Mouse (Mus musculus): ENCODE results near the gene Topbp1. TPM values are rescaled to one million over a fixed set of nuclear protein-coding genes. Genes with fewer than 3 reads are reported as not detected.
A peak's percentile ranks its signal among the peaks of the same experiment; 100 is the strongest.

Gene Topbp1
- polyA plus RNA-seq, 1 experiment, result 13.7 TPM

DNA sequence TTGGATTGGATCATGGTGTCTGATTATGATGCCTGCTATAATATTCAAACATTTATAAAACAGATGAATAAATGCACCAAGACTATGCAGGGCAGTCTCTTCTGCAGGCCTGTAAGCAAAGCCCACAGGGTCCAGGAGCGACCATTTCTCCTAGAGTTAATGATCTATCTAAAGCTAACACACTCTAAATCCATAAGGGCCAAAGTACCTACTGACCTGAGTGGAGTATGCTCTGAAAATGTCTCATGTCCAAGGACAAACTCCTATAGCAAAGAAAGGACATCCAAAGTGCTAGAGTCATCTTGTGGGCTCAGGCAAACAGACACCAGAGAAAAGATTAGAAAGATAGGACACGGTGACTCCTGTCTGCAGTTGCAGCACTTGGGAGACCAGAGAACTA, 10.5 kb upstream of the Topbp1 start:
- no peaks in the 10 kb centered on the region for H3K27me3 ChIP-seq (replicated peaks)
- no peak for TF ChIP-seq GATA1 (IDR thresholded peaks at IDR 0.05; ENCODE audit: borderline replicate concordance, low read length)
- TF ChIP-seq FLI1 (IDR thresholded peaks at IDR 0.05; ENCODE audit: low read length), result no peak

DNA sequence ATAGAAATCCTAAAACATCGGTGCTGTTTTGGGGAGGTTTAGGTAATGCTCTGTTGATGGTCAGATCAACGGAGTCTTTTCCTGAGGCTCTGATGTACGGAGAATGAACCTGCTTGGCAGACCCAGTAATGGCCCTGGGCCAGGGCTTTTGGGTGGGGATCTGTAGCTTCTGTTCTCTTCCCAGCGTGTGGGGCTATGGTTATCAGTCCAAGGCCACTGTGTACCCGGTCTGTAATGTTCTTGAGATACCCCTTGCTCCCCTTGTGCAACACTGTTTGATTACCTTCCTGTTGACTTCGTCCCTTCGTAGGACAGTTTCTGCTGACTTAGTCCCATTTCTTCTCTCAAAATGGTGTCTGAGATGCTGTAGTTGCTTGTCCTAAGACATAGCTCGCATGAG, 3.9 kb upstream of the Topbp1 start:
- no peaks in the 10 kb centered on the region; the same call in none of the 2 replicates for H3K4me1 ChIP-seq
- no peaks in the 10 kb centered on the region for H3K36me3 ChIP-seq (replicated peaks; ENCODE audit: low read length)
- no peaks in the 10 kb centered on the region for H3K9me3 ChIP-seq
- TF ChIP-seq FLI1 (IDR thresholded peaks at IDR 0.05; ENCODE audit: low read length), result no peak
- no peak for TF ChIP-seq GATA1 (IDR thresholded peaks at IDR 0.05; ENCODE audit: borderline replicate concordance, low read length)
- no peak overlapping the region for H3K4me3 ChIP-seq (replicated peaks)
- H3K27me3 ChIP-seq (replicated peaks), result peaks cover 2% of the 10 kb centered on the region

More for the DNA sequence above, 10.5 kb upstream of the Topbp1 start:
- Histone ChIP-seq H3K36me3 (replicated peaks; ENCODE audit: low read length) (no peaks in the 10 kb centered on the region), H3K4me1 (no peaks in the 10 kb centered on the region), H3K4me3 (replicated peaks) (no peak overlapping the region), H3K9me3 (no peaks in the 10 kb centered on the region)

- Histone ChIP-seq H3K27me3 (replicated peaks) (peaks cover 2% of the 10 kb centered on the region), H3K36me3 (replicated peaks; ENCODE audit: low read length) (peaks cover 3% of the 10 kb centered on the region), H3K4me1 (peaks cover 10% of the 10 kb centered on the region), H3K9me3 (no peaks in the 10 kb centered on the region), H3K4me3 (replicated peaks) (no peak overlapping the region)
- TF ChIP-seq GATA1 (IDR thresholded peaks at IDR 0.05; ENCODE audit: borderline replicate concordance, low read length), result no peak
- TF ChIP-seq FLI1 (IDR thresholded peaks at IDR 0.05; ENCODE audit: low read length), result no peak
These were observed 2.8 kb upstream of the Topbp1 start for GRCm38 (mm10) chr9:103302239-103302638.

DNA sequence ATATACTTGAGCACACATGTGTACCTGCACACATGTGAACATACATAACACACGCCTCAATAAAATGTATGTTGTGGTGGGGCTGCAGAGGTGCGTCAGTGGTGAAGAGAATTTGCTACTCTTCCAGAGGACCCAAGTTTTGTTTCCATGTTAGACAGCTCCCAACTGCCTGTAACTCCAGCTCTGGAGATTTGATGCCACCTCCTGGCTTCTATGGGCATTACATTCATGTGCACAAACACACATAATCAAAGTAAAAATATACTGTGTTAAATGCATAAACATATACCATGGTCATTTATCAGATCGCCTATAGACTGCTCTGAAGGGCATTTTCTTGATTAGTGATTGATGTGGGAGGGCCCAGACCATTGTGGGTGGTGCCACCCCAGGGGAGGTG, 2.3 kb upstream of the Topbp1 start:
- TF ChIP-seq GATA1 (IDR thresholded peaks at IDR 0.05; ENCODE audit: borderline replicate concordance, low read length), result no peak
- peaks cover 8% of the 10 kb centered on the region for H3K36me3 ChIP-seq (replicated peaks; ENCODE audit: low read length)
- H3K27me3 ChIP-seq (replicated peaks), result peaks cover 2% of the 10 kb centered on the region
- peaks cover 14% of the 10 kb centered on the region for H3K4me1 ChIP-seq
- no peak overlapping the region for H3K4me3 ChIP-seq (replicated peaks)
- no peaks in the 10 kb centered on the region for H3K9me3 ChIP-seq

DNA sequence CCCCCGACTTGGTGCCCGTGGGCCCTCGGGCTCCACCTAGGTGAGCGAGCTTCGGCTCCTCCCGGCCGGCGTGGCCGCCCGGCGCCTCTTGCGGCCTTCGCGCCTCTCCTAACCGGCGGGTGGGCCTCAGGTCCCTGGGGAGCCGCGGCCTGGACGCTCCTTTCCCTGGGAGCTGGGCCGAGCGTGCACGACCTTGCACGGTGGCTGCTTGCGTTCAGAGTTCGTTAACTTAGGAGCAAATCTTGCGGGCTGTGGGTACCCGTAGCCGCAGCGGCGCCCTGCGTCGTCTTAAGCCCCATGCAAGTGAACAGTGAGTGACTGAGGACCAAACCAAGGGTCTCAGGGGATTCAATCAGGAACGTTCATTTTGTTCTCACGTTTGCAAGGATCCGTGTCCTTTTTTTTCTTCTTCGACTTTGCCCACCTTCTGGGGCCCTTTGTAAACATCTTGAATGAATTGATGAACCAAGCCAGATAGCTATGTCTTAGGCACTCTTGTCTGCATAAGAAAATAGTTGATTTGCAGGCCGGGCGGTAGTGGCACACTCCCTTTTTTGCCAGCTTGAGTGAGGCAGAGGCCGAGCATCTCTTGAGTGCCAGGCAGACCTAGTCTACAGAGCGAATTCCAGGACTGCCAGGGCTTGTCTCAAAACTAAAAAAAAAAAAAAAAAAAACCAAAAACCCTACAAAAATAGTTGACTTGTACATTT, 472 bp downstream of the Topbp1 start:
- peaks cover 36% of the 10 kb centered on the region for H3K36me3 ChIP-seq (replicated peaks; ENCODE audit: low read length)
- H3K9me3 ChIP-seq, result no peaks in the 10 kb centered on the region
- TF ChIP-seq GATA1 (IDR thresholded peaks at IDR 0.05; ENCODE audit: borderline replicate concordance, low read length) (no peak), FLI1 (IDR thresholded peaks at IDR 0.05; ENCODE audit: low read length) (no peak)
- peak overlapping the region; percentile 97 for H3K4me3 ChIP-seq (replicated peaks)
- H3K27me3 ChIP-seq (replicated peaks), result peaks cover 2% of the 10 kb centered on the region
- peaks cover 18% of the 10 kb centered on the region for H3K4me1 ChIP-seq

- Histone ChIP-seq H3K27me3 (replicated peaks) (no peaks in the 10 kb centered on the region), H3K9me3 (no peaks in the 10 kb centered on the region), H3K4me1 (peaks cover 21% of the 10 kb centered on the region), H3K36me3 (replicated peaks; ENCODE audit: low read length) (peaks cover 75% of the 10 kb centered on the region), H3K4me3 (replicated peaks) (no peak overlapping the region)
- TF ChIP-seq FLI1 (IDR thresholded peaks at IDR 0.05; ENCODE audit: low read length) (no peak), GATA1 (IDR thresholded peaks at IDR 0.05; ENCODE audit: borderline replicate concordance, low read length) (no peak)
These were observed 4.8 kb downstream of the Topbp1 start for GRCm38 (mm10) chr9:103309832-103310231.

GRCm38 (mm10) chr9:103324678-103325077, 19.7 kb downstream of the Topbp1 start:
- no peak for TF ChIP-seq FLI1 (IDR thresholded peaks at IDR 0.05; ENCODE audit: low read length)
- TF ChIP-seq GATA1 (IDR thresholded peaks at IDR 0.05; ENCODE audit: borderline replicate concordance, low read length), result no peak
- Histone ChIP-seq H3K9me3 (peaks cover 14% of the 10 kb centered on the region), H3K36me3 (replicated peaks; ENCODE audit: low read length) (peaks cover 97% of the 10 kb centered on the region), H3K27me3 (replicated peaks) (no peaks in the 10 kb centered on the region), H3K4me1 (peaks cover 7% of the 10 kb centered on the region), H3K4me3 (replicated peaks) (no peak overlapping the region)

- peaks cover 11% of the 10 kb centered on the region for H3K4me1 ChIP-seq
- H3K27me3 ChIP-seq (replicated peaks), result no peaks in the 10 kb centered on the region
- peaks cover 96% of the 10 kb centered on the region for H3K36me3 ChIP-seq (replicated peaks; ENCODE audit: low read length)
- TF ChIP-seq FLI1 (IDR thresholded peaks at IDR 0.05; ENCODE audit: low read length) (no peak), GATA1 (IDR thresholded peaks at IDR 0.05; ENCODE audit: borderline replicate concordance, low read length) (no peak)
- H3K4me3 ChIP-seq (replicated peaks), result no peak overlapping the region
- peaks cover 14% of the 10 kb centered on the region for H3K9me3 ChIP-seq
These were observed 21.4 kb downstream of the Topbp1 start for GRCm38 (mm10) chr9:103326449-103326848.

DNA sequence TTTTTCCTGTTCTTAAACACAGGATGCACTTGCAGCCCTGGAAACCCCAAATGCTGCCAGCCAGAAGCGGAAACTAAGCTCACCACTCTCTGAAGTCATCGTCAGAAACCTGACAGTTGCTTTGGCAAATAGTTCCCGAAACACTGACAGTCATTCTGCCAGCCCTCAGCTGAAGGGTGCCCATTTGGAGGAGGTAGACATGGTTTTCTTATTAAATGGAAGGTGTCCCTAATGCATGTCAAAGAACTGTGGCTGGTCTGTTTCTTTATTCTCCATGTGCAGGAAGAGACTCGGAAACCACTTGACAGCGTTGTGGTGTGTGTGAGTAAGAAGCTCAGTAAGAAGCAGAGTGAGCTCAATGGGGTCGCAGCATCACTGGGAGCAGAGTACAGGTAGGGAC, 27.6 kb downstream of the Topbp1 start:
- TF ChIP-seq GATA1 (IDR thresholded peaks at IDR 0.05; ENCODE audit: borderline replicate concordance, low read length), result no peak
- no peak for TF ChIP-seq FLI1 (IDR thresholded peaks at IDR 0.05; ENCODE audit: low read length)
- Histone ChIP-seq H3K4me1 (peaks cover 35% of the 10 kb centered on the region), H3K27me3 (replicated peaks) (no peaks in the 10 kb centered on the region), H3K36me3 (replicated peaks; ENCODE audit: low read length) (peaks cover 97% of the 10 kb centered on the region), H3K4me3 (replicated peaks) (no peak overlapping the region), H3K9me3 (no peaks in the 10 kb centered on the region)

DNA sequence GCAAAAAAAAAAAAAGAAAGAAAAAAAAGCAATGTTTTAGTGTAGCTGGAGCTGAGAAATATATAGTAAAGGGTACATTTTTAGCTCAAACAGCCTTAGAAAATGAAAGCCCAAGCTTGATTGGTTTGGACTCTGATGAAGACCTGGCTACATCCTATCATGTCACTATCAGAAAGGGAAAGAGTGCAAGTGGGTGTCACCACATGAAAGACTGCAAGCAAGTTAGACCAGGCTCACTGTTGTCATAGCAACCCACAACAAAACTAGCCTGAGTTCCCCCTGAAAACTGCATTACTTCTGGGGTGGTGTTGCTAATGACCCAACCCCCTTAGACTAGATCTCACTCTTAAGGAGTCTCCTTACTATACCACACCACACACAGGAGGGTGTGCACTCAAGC, 31.9 kb downstream of the Topbp1 start:
- Histone ChIP-seq H3K36me3 (replicated peaks; ENCODE audit: low read length) (peaks cover 92% of the 10 kb centered on the region), H3K4me3 (replicated peaks) (no peak overlapping the region), H3K9me3 (no peaks in the 10 kb centered on the region), H3K4me1 (peaks cover 31% of the 10 kb centered on the region), H3K27me3 (replicated peaks) (no peaks in the 10 kb centered on the region)
- TF ChIP-seq GATA1 (IDR thresholded peaks at IDR 0.05; ENCODE audit: borderline replicate concordance, low read length), result no peak
- TF ChIP-seq FLI1 (IDR thresholded peaks at IDR 0.05; ENCODE audit: low read length), result no peak

All from megakaryocyte, embryonic 14.5 days (primary cell).